Mouse (Mus musculus): Measurements from ENCODE around the gene Cdh4. TPM values are rescaled to one million over a fixed set of nuclear protein-coding genes. Genes with fewer than 3 reads are reported as not detected.

Gene Cdh4
- polyA plus RNA-seq, 1 experiment from 2014 or later: 23.0 TPM

DNA sequence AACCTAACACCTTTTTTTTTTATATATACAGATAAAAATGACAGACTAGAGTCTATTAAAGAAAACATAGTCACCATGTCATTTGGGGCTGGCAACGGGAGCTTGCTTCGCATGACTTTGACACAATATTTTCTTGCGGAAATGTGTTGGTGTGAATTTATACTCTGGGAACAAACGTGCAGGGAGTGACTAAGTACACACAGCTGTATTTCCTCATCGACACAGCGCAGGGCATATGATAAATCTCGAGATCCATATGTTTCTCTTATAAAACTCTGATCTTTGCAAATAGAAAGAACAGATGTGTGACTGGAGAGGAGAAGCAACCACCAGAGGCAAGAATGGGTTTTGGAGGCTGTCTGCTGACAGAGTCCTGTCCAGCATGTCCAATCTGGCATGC, 304.3 kb downstream of the Cdh4 start:
- H3K9me3 ChIP-seq (ENCODE audit: low read length): no peaks in the 10 kb centered on the region
- H3K4me1 ChIP-seq (ENCODE audit: insufficient read depth, low read length): no peaks in the 10 kb centered on the region
- H3K27ac ChIP-seq (ENCODE audit: low read length): no peak overlapping the region
- no peaks in the 10 kb centered on the region for H3K27me3 ChIP-seq (ENCODE audit: insufficient read depth, low read length)
- H3K4me2 ChIP-seq (replicated peaks; ENCODE audit: low read depth, low read length): no peak overlapping the region
- H3K36me3 ChIP-seq (ENCODE audit: insufficient read depth, low read length): no peaks in the 10 kb centered on the region
- H3K9ac ChIP-seq (replicated peaks; ENCODE audit: low read length): no peak overlapping the region
- ATAC-seq (ENCODE audit: low FRiP score, low TSS enrichment): no peak
- no peak overlapping the region for H3K4me3 ChIP-seq (ENCODE audit: low read length)
- 58% methylated on average over 7 of the region's 7 CpGs for WGBS

DNA sequence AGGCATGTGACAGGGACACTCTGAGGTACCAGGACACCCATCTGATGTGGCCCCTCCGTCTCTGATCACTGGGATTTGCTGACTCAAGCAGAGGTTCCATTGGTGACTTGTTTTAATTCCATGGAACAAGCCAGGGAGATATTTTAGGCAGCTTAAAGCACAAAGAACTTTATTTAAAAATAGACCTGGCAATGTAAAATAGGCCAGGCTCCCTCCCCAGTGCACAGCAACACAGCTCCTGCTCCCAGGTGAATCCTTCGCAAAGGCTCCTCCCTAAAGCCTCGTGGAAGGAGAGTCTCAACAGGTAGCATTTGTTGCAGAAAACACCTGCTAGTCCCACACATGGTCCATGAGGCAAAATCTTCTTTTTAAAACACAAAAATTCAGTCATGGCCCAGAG, 307.2 kb downstream of the Cdh4 start:
- ATAC-seq (ENCODE audit: low FRiP score, low TSS enrichment): no peak
- Histone ChIP-seq H3K27ac (ENCODE audit: low read length) (no peak overlapping the region), H3K4me2 (replicated peaks; ENCODE audit: low read depth, low read length) (no peak overlapping the region), H3K4me3 (ENCODE audit: low read length) (no peak overlapping the region), H3K9me3 (ENCODE audit: low read length) (no peaks in the 10 kb centered on the region), H3K27me3 (ENCODE audit: insufficient read depth, low read length) (no peaks in the 10 kb centered on the region), H3K4me1 (ENCODE audit: insufficient read depth, low read length) (no peaks in the 10 kb centered on the region), H3K36me3 (ENCODE audit: insufficient read depth, low read length) (no peaks in the 10 kb centered on the region), H3K9ac (replicated peaks; ENCODE audit: low read length) (no peak overlapping the region)
- 66% methylated on average over 3 of the region's 3 CpGs for WGBS

DNA sequence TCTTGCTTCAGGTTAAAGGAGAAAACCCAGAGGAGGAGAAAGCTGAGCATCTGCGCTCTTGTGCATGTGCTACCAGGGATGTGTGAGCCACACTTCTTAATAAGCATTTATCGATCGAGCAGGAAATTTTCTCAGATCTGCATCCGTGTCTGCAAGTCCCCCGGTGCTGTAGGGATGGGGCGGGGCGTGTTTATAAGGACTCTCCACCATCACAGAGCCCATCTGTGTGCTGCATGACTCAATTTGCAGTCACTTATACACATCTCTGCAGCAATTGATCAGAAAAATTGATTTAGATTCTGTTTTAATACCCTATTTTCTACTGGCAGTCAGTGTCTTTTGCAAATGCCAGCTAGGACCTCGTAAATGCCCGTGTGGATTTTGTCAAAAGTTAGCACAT, 311.6 kb downstream of the Cdh4 start:
- 89% methylated on average over 9 of the region's 9 CpGs for WGBS
- H3K4me3 ChIP-seq (ENCODE audit: low read length): no peak overlapping the region
- H3K4me2 ChIP-seq (replicated peaks; ENCODE audit: low read depth, low read length): no peak overlapping the region
- no peaks in the 10 kb centered on the region for H3K4me1 ChIP-seq (ENCODE audit: insufficient read depth, low read length)
- no peak for ATAC-seq (ENCODE audit: low FRiP score, low TSS enrichment)
- no peak overlapping the region for H3K27ac ChIP-seq (ENCODE audit: low read length)
- H3K9ac ChIP-seq (replicated peaks; ENCODE audit: low read length): no peak overlapping the region
- H3K9me3 ChIP-seq (ENCODE audit: low read length): no peaks in the 10 kb centered on the region
- no peaks in the 10 kb centered on the region for H3K27me3 ChIP-seq (ENCODE audit: insufficient read depth, low read length)
- H3K36me3 ChIP-seq (ENCODE audit: insufficient read depth, low read length): no peaks in the 10 kb centered on the region

DNA sequence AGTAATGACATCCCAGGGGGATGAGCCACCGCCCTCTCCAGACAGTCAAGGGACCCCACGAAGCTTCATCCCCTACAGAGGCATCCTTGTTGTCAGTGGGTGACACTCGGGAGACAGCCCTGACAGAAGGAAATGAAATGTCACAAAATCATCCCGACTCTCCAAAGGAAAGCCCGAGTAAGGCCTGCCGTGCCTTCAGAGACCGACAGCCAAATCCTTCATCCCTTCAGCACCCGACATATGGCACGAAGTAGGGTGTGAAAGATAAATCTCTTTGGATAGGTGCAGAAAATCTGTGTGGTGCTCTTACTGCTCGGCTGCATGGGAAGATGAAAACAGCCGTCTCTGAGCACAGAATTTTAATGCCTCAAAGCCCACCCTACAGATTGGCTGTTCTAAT, 312.5 kb downstream of the Cdh4 start:
- 74% methylated on average over 11 of the region's 11 CpGs for WGBS
- Histone ChIP-seq H3K36me3 (ENCODE audit: insufficient read depth, low read length) (no peaks in the 10 kb centered on the region), H3K27ac (ENCODE audit: low read length) (no peak overlapping the region), H3K9ac (replicated peaks; ENCODE audit: low read length) (no peak overlapping the region), H3K9me3 (ENCODE audit: low read length) (no peaks in the 10 kb centered on the region), H3K27me3 (ENCODE audit: insufficient read depth, low read length) (no peaks in the 10 kb centered on the region), H3K4me3 (ENCODE audit: low read length) (no peak overlapping the region), H3K4me2 (replicated peaks; ENCODE audit: low read depth, low read length) (no peak overlapping the region), H3K4me1 (ENCODE audit: insufficient read depth, low read length) (no peaks in the 10 kb centered on the region)
- ATAC-seq (ENCODE audit: low FRiP score, low TSS enrichment): no peak

DNA sequence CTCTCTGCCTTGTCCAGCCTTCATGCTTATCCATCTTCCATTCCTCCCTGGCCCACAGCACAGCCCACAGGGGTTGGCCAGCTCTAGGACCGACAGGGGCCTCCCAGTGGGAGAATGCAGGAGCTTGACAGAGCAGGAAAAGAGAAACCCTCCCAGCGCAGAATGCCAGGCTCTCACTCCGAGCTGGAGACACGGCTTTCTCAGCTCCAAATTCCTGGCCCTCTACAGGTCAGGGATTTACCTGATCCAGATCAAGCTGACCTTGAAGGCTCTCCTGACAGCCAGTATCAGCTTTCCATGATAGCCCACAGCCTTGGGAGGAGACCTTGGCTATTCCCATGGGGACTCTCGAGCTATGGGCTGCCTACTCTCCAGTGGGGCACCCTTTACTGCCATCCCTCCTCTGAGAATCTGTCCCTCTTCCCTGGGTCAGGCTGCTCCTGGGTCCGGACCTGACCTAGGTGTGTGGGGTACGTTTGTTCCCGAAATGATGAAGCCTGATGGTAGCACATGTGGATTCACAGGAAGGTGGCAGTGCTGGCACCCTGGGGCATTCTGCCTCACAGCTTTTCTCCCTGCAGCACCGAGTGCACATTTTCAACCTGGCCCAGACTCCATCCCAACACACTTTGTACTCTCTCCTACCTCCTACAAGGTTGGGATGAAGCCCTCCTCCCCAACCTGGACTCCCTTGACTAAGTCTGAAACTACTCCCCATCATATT, 319.6 kb downstream of the Cdh4 start:
- no peak overlapping the region for H3K4me3 ChIP-seq (ENCODE audit: low read length)
- H3K9me3 ChIP-seq (ENCODE audit: low read length): no peaks in the 10 kb centered on the region
- H3K27ac ChIP-seq (ENCODE audit: low read length): no peak overlapping the region
- ATAC-seq (ENCODE audit: low FRiP score, low TSS enrichment): no peak
- H3K4me1 ChIP-seq (ENCODE audit: insufficient read depth, low read length): peaks cover 10% of the 10 kb centered on the region
- 52% methylated on average over 9 of the region's 9 CpGs for WGBS
- H3K36me3 ChIP-seq (ENCODE audit: insufficient read depth, low read length): no peaks in the 10 kb centered on the region
- H3K4me2 ChIP-seq (replicated peaks; ENCODE audit: low read depth, low read length): no peak overlapping the region
- H3K27me3 ChIP-seq (ENCODE audit: insufficient read depth, low read length): no peaks in the 10 kb centered on the region
- no peak overlapping the region for H3K9ac ChIP-seq (replicated peaks; ENCODE audit: low read length)

DNA sequence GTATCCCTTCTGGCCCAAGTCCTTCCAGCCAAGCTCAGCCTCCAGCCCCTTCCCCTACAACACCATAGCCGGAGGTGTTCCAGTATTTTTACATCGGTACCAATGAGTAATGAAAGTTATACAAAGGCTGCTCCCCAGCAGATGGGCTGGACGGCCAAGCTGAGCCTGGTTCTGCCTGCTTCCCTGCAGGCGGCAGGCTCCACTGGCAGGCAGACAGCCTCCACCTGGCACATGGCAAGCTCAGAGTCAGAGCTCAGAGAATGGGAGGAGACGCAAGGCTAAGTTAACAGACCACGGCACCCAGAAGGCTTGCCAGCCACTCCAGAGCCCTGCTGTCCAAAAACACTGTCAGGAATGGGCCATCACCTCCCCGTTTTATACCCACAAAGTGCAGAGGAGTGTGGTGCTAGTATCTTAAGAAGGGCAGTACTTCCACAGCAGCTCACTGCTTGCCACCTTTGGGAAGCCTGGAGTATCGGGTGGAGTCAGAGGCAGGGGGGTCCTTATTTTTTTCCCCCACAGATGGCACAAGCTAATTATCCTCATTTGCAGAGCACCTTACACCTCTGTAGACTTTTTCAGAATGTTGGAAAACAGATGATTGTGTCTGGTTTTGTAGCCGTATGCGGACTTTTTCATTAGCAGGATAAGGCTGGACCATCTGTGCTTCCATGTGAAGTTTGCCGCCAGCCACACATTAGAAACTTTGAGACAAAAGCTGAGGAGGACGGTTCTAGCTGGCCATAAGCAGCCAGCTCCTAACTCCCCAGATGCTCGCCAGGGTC, 320.5 kb downstream of the Cdh4 start:
- no peaks in the 10 kb centered on the region for H3K36me3 ChIP-seq (ENCODE audit: insufficient read depth, low read length)
- 62% methylated on average over 13 of the region's 13 CpGs for WGBS
- no peak overlapping the region for H3K9ac ChIP-seq (replicated peaks; ENCODE audit: low read length)
- H3K4me2 ChIP-seq (replicated peaks; ENCODE audit: low read depth, low read length): no peak overlapping the region
- peaks cover 18% of the 10 kb centered on the region for H3K4me1 ChIP-seq (ENCODE audit: insufficient read depth, low read length)
- H3K27ac ChIP-seq (ENCODE audit: low read length): no peak overlapping the region
- H3K9me3 ChIP-seq (ENCODE audit: low read length): no peaks in the 10 kb centered on the region
- no peak overlapping the region for H3K4me3 ChIP-seq (ENCODE audit: low read length)
- no peak for ATAC-seq (ENCODE audit: low FRiP score, low TSS enrichment)
- H3K27me3 ChIP-seq (ENCODE audit: insufficient read depth, low read length): no peaks in the 10 kb centered on the region

DNA sequence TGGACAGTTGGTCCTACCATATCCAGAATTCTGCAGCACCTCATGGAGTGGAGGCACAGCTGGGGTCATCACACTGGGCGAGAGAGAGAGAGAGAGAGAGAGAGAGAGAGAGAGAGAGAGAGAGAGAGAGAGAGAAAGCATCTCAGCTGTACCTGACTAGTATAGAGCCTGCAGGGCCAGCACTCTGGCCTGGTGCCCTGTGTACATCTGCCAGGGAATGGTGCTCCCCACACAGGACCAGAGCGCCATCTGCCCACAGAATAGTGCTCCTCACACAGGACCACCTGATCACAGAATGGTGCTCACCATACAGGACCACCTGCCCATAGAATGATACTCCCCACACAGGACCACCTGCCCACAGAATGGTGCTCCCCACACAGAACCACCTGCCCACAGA, 322.2 kb downstream of the Cdh4 start:
- WGBS: 64% methylated on average over 2 of the region's 2 CpGs
- Histone ChIP-seq H3K27me3 (ENCODE audit: insufficient read depth, low read length) (no peaks in the 10 kb centered on the region), H3K4me2 (replicated peaks; ENCODE audit: low read depth, low read length) (no peak overlapping the region), H3K9me3 (ENCODE audit: low read length) (no peaks in the 10 kb centered on the region), H3K9ac (replicated peaks; ENCODE audit: low read length) (no peak overlapping the region), H3K36me3 (ENCODE audit: insufficient read depth, low read length) (no peaks in the 10 kb centered on the region), H3K27ac (ENCODE audit: low read length) (no peak overlapping the region), H3K4me3 (ENCODE audit: low read length) (no peak overlapping the region), H3K4me1 (ENCODE audit: insufficient read depth, low read length) (peaks cover 23% of the 10 kb centered on the region)
- ATAC-seq (ENCODE audit: low FRiP score, low TSS enrichment): no peak

DNA sequence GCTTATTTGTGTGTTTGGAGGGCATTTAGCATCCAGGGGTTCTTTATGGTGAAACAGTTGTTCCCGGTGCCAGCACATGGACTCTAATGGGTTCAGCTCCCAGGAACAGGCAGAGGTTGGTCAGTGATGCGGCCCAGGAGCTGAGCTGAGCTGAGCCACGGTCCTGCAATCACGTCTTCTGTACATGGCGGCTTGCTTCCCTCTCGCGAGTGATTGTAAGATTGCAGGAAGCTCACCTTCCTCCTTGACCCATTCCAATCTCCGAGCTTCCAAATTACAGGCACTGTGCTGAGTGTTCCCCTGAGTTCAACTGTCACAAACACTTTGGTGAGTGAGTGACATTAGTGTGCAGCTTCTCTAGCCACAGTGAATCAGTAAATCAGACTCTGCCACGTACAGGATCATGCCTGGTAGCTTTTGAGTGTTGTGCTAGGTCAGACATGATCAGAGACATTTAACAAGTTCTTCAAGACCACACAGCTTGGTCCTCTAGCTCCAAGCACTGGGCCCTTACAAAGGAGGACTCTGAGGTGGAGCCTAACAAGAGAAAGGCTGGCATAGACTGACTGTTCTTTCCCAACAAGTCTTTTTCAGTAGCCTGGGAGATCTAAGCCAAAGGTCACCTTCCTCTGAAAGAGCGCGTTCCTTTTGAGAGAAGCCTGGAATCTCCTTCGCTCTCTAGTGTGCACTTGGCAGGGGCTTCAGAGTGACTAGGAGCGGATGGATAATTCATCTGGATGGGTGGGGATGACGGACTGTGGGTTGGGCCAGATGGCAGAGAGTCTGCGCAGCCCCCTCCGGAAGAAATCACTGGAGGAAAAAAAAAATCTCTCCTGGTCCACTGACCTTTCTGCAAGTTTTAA, 324.7 kb downstream of the Cdh4 start:
- Histone ChIP-seq H3K4me3 (ENCODE audit: low read length) (no peak overlapping the region), H3K4me2 (replicated peaks; ENCODE audit: low read depth, low read length) (peak overlapping the region; percentile 31), H3K36me3 (ENCODE audit: insufficient read depth, low read length) (no peaks in the 10 kb centered on the region), H3K27me3 (ENCODE audit: insufficient read depth, low read length) (no peaks in the 10 kb centered on the region), H3K4me1 (ENCODE audit: insufficient read depth, low read length) (peaks cover 23% of the 10 kb centered on the region), H3K27ac (ENCODE audit: low read length) (no peak overlapping the region), H3K9ac (replicated peaks; ENCODE audit: low read length) (no peak overlapping the region), H3K9me3 (ENCODE audit: low read length) (no peaks in the 10 kb centered on the region)
- WGBS: 31% methylated on average over 16 of the region's 16 CpGs
- peak; percentile 59; the same call in 1 of the 2 replicates for ATAC-seq (ENCODE audit: low FRiP score, low TSS enrichment)

DNA sequence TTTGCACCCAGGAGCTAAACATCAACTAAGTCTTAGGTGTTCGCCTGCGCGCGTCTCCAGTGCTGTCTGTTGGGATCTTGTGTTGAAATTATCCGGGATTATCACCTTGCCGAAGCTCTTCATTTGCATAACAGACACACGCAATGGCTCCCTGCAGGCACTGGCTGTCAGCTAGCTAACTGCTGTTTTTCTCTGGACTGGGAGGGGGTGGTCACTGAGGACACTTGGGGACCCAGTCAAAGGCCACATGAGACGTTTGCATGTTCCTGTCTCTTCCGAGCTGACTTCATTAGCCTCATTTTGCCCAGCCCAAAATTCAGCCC, 325.3 kb downstream of the Cdh4 start:
- WGBS: 19% methylated on average over 9 of the region's 9 CpGs
- no peak for ATAC-seq (ENCODE audit: low FRiP score, low TSS enrichment)
- Histone ChIP-seq H3K4me1 (ENCODE audit: insufficient read depth, low read length) (peaks cover 22% of the 10 kb centered on the region), H3K36me3 (ENCODE audit: insufficient read depth, low read length) (no peaks in the 10 kb centered on the region), H3K27ac (ENCODE audit: low read length) (no peak overlapping the region), H3K9ac (replicated peaks; ENCODE audit: low read length) (no peak overlapping the region), H3K4me3 (ENCODE audit: low read length) (no peak overlapping the region), H3K9me3 (ENCODE audit: low read length) (no peaks in the 10 kb centered on the region), H3K4me2 (replicated peaks; ENCODE audit: low read depth, low read length) (peak overlapping the region; percentile 31), H3K27me3 (ENCODE audit: insufficient read depth, low read length) (no peaks in the 10 kb centered on the region)

Measured in kidney, embryonic 16.5 days (tissue).